Mouse (Mus musculus): ENCODE results near the gene Hsd11b1. TPM values are rescaled to one million over a fixed set of nuclear protein-coding genes. Genes with fewer than 3 reads are reported as not detected.

The Hsd11b1 gene
- total RNA-seq, 2 experiments from 2014 or later, result 42.9 to 52.8 TPM

GRCm38 (mm10) chr1:193201383-193201778, 62.5 kb downstream of the Hsd11b1 start, which contains the start of gene Traf3ip3:
Gene Traf3ip3 (minus strand): TSS chr1:193201703.
- DNase-seq (ENCODE audit: low spot score in 2 of 2), result no peak
- Histone ChIP-seq H3K4me3 (no peak within 1 kb of the TSS), H3K27ac (no peak within 1 kb of the TSS)
- TF ChIP-seq CTCF (conservative IDR thresholded peaks at IDR 0.05), result no peak

- Histone ChIP-seq H3K27ac (no peak overlapping the region), H3K4me3 (no peak overlapping the region)
- DNase-seq (ENCODE audit: low spot score in 2 of 2), result no peak
- no peak for TF ChIP-seq CTCF (conservative IDR thresholded peaks at IDR 0.05)
Measured at GRCm38 (mm10) chr1:193200640-193201382, 63.1 kb downstream of the Hsd11b1 start.

- no peak for DNase-seq (ENCODE audit: low spot score in 2 of 2)
- H3K4me3 ChIP-seq, result no peak overlapping the region
- peak; percentile 47 for TF ChIP-seq CTCF (conservative IDR thresholded peaks at IDR 0.05)
- no peak overlapping the region for H3K27ac ChIP-seq
Measured at GRCm38 (mm10) chr1:193198312-193198711, 65.6 kb downstream of the Hsd11b1 start.

- DNase-seq (ENCODE audit: low spot score in 2 of 2), result no peak
- TF ChIP-seq CTCF (conservative IDR thresholded peaks at IDR 0.05), result no peak
- H3K4me3 ChIP-seq, result no peak overlapping the region
- H3K27ac ChIP-seq, result no peak overlapping the region
Measured at GRCm38 (mm10) chr1:193197494-193198205, 66.2 kb downstream of the Hsd11b1 start.

- no peak overlapping the region for H3K27ac ChIP-seq
- DNase-seq (ENCODE audit: low spot score in 2 of 2), result no peak
- TF ChIP-seq CTCF (conservative IDR thresholded peaks at IDR 0.05), result no peak
- H3K4me3 ChIP-seq, result no peak overlapping the region
Measured at GRCm38 (mm10) chr1:193195169-193195810, 68.6 kb downstream of the Hsd11b1 start.

GRCm38 (mm10) chr1:193194416-193195140, 69.3 kb downstream of the Hsd11b1 start:
- DNase-seq (ENCODE audit: low spot score in 2 of 2), result no peak
- TF ChIP-seq CTCF (conservative IDR thresholded peaks at IDR 0.05), result no peak

GRCm38 (mm10) chr1:193191675-193192283, 72.1 kb downstream of the Hsd11b1 start:
- Histone ChIP-seq H3K27ac (peak overlapping the region; percentile 37; the same call in 1 of the 2 replicates), H3K4me3 (no peak overlapping the region)
- no peak for DNase-seq (ENCODE audit: low spot score in 2 of 2)
- TF ChIP-seq CTCF (conservative IDR thresholded peaks at IDR 0.05), result no peak

More at GRCm38 (mm10) chr1:193194416-193195140, 69.3 kb downstream of the Hsd11b1 start:
- no peak overlapping the region for H3K4me3 ChIP-seq
- H3K27ac ChIP-seq, result no peak overlapping the region

- no peak for TF ChIP-seq CTCF (conservative IDR thresholded peaks at IDR 0.05)
Measured at GRCm38 (mm10) chr1:193189771-193190170, 74.1 kb downstream of the Hsd11b1 start.

GRCm38 (mm10) chr1:193189151-193189621, 74.7 kb downstream of the Hsd11b1 start:
- H3K27ac ChIP-seq, result peak overlapping the region; percentile 82
- H3K4me3 ChIP-seq, result no peak overlapping the region
- TF ChIP-seq CTCF (conservative IDR thresholded peaks at IDR 0.05), result no peak
- peak in 1 of 2 experiments; percentile 36 for DNase-seq (ENCODE audit: low spot score in 2 of 2)

More at GRCm38 (mm10) chr1:193189771-193190170, 74.1 kb downstream of the Hsd11b1 start:
- DNase-seq (ENCODE audit: low spot score in 2 of 2), result no peak
- Histone ChIP-seq H3K4me3 (no peak overlapping the region), H3K27ac (peak overlapping the region; percentile 82)

GRCm38 (mm10) chr1:193188257-193188656, 75.6 kb downstream of the Hsd11b1 start:
- DNase-seq (ENCODE audit: low spot score in 2 of 2), result no peak
- no peak for TF ChIP-seq CTCF (conservative IDR thresholded peaks at IDR 0.05)
- Histone ChIP-seq H3K4me3 (no peak overlapping the region), H3K27ac (no peak overlapping the region)

GRCm38 (mm10) chr1:193181104-193181503, 82.8 kb downstream of the Hsd11b1 start:
- H3K4me3 ChIP-seq, result no peak overlapping the region
- TF ChIP-seq CTCF (conservative IDR thresholded peaks at IDR 0.05), result no peak
- H3K27ac ChIP-seq, result no peak overlapping the region
- no peak for DNase-seq (ENCODE audit: low spot score in 2 of 2)
